Mouse (Mus musculus) CD8-positive naive resting alpha-beta T cell, adult 2 months (primary cell): Measurements from ENCODE around the gene Ntn1.

Source experiments
- DNase-seq, 2 experiments: peaks; one replicate each; pipeline ENCODE4 v3.0.0; 2022; ENCODE audit warnings: low read depth in 2 of 2, low spot score in 2 of 2

The Ntn1 gene

DNA sequence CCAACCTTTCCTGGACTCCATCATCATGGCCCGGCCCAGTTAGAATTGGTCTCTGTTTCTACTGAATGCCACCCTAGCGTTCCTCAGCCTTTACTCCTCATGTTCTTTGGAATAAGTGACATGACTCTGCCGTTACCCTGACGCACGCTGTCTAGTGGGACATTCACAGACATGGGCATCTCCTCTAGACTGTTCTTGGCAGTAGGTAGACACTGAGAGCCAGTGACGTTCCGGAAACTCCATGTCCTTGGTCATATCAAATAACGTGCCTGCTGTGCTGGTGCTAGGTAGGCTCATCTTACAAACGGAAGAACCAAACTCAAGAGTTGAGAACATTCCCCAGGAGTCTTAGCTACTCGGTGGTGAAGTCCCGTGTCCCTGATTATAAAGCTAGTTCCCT, 203.2 kb downstream of the Ntn1 start:
- DNase-seq, result no peak

DNA sequence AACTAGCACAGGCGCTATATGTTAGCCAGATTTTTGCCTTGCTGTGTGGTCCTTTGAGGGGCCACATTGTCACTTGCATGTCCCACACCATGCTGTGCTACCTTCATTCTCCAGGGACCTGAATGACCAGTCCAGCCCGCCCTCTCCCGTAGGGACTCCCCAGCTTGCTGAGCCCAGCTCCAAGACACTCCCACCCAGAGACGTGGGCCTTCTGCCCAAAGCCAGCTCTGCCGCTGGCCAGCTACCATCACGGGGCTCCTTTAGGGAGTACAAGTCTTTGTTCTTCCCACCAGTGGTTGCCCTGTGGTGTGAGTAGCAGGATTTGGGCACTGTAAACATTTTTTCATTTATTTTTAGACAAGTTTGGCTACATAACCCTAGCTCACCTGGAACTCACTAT, 204.1 kb downstream of the Ntn1 start:
- no peak for DNase-seq

- DNase-seq, result no peak
Observed at GRCm38 (mm10) chr11:68195693-68196176, 204.9 kb downstream of the Ntn1 start.

DNA sequence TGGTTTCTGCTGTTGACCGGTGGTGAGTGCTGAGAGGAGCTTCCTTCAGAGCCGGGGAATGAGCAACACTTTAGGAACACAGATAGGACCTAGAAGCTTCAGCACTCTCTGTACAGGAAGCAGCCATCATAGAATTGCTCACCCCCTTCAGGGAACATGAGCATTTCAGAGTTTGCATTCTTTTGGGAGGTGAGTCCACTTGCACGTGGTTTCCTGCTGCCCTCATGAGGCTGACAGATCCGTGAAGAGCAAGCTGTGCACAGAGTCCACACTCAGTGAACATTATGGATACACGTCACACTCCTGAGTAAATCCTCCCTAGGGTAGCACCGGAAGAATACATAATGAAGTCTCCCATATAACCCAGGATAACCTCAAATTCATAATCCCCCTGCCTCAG, 205.5 kb downstream of the Ntn1 start:
- DNase-seq, result no peak

- DNase-seq, result no peak
Observed at GRCm38 (mm10) chr11:68190849-68191248, 209.8 kb downstream of the Ntn1 start.

GRCm38 (mm10) chr11:68188695-68189201, 211.9 kb downstream of the Ntn1 start:
- DNase-seq, result no peak

DNA sequence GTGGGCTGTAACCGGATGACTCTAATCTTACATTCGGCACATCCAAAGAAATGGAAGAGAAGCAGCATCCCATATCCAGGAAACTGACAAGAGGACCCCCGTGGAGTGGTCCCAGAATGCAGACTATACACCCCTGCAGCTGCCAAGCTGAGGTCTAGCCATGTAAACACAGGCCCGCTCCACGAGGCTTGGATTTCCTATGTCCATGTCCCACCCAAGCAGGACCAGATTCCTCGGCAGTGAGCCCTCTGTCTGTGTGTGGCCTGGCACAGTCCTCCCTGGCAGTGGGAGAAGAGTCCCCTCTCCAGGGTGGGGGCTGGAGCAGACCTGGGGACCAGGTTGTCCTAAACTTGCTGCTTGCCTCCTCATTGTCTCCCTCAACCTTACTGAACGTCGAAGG, 213.4 kb downstream of the Ntn1 start:
- no peak for DNase-seq

DNA sequence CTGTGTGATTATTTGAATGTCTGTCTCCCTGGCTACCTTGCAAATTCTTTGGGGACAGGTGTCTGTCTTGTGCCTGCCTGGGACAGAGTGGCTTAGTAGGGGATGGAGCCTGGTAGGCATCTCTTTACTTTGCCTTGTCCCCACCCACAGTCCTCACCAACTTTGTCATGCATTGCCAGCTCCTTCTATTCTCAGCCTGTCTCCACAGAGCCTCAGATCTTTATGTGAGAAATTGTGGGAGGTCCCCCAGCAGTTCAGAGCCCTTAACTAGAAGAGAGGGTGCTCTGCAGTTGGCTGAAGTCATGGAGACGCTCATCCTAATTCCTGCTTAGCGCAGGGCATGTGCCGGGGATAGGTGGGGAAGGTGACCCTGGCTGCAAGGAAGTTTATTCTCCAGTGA, 215.0 kb downstream of the Ntn1 start:
- no peak for DNase-seq

DNA sequence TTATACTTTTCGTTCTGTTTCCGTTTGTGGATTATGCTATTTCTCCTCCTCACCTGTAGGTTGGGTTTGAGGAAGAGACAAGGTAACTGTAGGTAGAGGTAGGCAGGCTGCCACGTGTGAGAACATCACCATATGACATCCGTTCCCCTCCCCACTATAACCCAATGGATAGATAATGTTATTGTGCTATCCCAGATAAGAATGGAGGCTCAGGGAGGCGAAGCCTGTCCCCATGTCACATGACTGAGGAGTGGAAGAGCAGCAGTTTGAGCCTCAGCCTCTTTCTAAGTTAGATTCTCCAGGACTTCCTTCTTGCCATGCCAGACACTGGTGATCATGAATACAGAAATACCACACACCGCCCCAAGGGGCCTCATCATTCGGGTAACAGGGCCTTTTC, 223.2 kb downstream of the Ntn1 start:
- no peak for DNase-seq

DNA sequence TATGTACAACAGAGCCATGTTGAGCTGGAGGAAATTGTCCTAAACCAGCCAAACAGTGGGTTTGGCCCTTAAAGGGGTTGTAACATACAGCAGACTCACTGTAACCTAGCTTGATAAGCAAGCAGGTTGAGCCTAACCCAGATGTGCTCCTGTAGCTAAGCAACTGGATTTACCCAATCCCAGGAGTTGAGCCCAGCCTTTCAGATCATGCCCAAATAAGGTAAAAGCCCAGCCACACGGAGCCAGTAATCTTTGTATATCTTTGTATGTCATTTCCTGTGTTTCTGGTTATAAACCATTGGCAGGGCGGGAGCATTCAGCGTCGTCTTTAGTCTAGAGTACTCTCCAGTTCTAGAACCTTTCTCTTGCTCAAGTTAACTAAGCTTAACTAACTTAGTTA, 224.1 kb downstream of the Ntn1 start:
- DNase-seq, result no peak

GRCm38 (mm10) chr11:68172648-68173045, 228.0 kb downstream of the Ntn1 start:
- DNase-seq, result no peak

- DNase-seq, result no peak
Observed at GRCm38 (mm10) chr11:68171973-68172647, 228.5 kb downstream of the Ntn1 start.

GRCm38 (mm10) chr11:68168427-68168826, 232.2 kb downstream of the Ntn1 start:
- no peak for DNase-seq

- no peak for DNase-seq
Observed at GRCm38 (mm10) chr11:68164408-68164807, 236.2 kb downstream of the Ntn1 start.

- no peak for DNase-seq
Observed at GRCm38 (mm10) chr11:68159867-68160266, 240.8 kb downstream of the Ntn1 start.
